Mouse (Mus musculus): ENCODE data around the gene Polr2e. TPM values are rescaled to one million over a fixed set of nuclear protein-coding genes. Genes with fewer than 3 reads are reported as not detected.

The Polr2e gene
- polyA plus RNA-seq, 1 experiment = 226 TPM

DNA sequence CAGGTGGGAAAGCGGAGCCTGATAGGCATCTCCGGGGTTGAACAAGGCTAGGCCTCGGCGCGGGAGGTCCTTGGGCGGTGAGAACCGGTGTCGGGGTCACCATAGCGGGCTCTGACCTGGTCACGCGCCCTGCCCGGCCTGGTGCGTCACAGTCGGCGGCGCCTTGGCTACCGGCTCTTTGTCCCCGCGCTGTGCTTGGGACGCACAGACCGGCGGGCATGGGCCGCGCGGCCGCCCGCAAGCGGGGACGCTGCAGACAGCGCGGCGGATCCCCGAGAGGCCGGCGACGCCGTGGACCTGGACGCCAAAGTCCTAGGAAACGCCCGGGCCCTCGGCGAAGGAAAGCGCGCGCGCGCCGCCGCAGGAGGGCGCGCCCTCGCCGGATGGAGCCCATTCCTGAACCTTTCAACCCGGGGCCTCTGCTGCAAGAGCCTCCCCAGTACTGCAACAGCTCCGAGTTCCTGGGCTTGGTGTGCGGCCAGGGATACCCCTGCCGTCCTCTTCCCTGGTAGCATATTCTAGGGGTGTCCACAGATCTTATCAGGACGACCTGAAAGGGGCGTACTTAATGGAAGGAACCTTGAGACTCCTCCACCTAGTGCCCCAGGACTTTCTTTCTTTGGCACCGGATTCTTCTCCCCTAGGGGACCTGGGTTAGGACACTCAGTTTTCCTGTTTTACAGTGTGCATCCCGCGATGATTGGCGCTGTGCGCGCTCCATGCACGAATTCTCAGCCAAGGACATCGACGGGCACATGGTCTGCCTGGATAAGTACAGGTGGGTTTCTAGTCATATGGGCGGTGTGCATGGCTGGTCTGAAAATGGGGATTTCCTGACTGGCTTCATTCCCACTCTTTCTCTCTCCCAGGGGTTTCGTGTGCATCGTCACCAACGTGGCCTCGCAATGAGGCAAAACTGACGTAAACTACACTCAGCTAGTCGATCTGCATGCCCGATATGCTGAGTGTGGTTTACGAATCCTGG, 14.5 kb upstream of the Polr2e start:
- peaks cover 19% of the 10 kb centered on the region for H3K36me3 ChIP-seq (ENCODE audit: control insufficient read depth, insufficient read depth, low read length)
- H3K4me1 ChIP-seq (replicated peaks; ENCODE audit: control insufficient read depth, insufficient read depth, low read length) = peaks cover 35% of the 10 kb centered on the region

DNA sequence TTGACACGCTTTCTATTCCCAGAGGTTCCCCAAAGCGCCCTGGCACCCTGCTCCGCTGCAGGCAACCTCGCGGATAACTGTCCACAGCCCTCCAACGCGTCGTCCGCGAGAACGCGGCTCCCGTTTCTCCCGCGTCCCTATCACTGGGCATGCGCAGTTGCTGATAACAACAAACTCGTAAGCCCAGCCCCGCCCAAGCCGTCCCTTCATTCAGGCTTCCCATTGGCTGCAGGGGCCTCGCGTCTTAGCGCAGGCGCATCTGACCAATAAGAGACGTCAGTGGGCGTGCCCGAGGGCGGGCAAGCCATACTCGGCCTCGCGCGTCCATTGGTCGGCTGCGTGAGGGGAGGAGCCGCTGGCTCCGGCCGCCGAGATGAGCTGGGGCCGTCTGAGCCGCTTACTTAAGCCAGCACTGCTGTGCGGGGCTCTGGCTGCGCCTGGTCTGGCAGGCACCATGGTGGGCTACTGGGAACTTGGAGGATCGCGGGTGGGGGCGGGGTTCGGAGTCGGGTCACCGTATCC, 13.7 kb upstream of the Polr2e start:
- Histone ChIP-seq H3K4me1 (replicated peaks; ENCODE audit: control insufficient read depth, insufficient read depth, low read length) (peaks cover 35% of the 10 kb centered on the region), H3K27ac (ENCODE audit: control insufficient read depth, insufficient read depth, low read length) (peak overlapping the region; percentile 51), H3K36me3 (ENCODE audit: control insufficient read depth, insufficient read depth, low read length) (peaks cover 19% of the 10 kb centered on the region), H3K4me3 (ENCODE audit: control insufficient read depth, insufficient read depth, low read length) (peak overlapping the region; percentile 73), H3K27me3 (ENCODE audit: control insufficient read depth, insufficient read depth, low read length) (no peaks in the 10 kb centered on the region)
- under 1% methylated on average over 47 of the region's 47 CpGs for WGBS
- DNase-seq = peak; percentile 99
- TF ChIP-seq CTCF (IDR thresholded peaks at IDR 0.05; ENCODE audit: borderline replicate concordance, control insufficient read depth, extremely low read depth, insufficient read depth, low read length, poor library complexity) = 0 out of 2 replicates have a peak, but pooled peaks have one; percentile 34
- peak; percentile 98 for TF ChIP-seq POLR2A (IDR thresholded peaks at IDR 0.05; ENCODE audit: control insufficient read depth, extremely low read depth, insufficient read depth, low read length, poor library complexity)

More for the DNA sequence above, 14.5 kb upstream of the Polr2e start:
- WGBS = under 1% methylated on average over 77 of the region's 77 CpGs
- DNase-seq = peak; percentile 71
- Histone ChIP-seq H3K27me3 (ENCODE audit: control insufficient read depth, insufficient read depth, low read length) (no peaks in the 10 kb centered on the region), H3K4me3 (ENCODE audit: control insufficient read depth, insufficient read depth, low read length) (peak overlapping the region; percentile 73), H3K27ac (ENCODE audit: control insufficient read depth, insufficient read depth, low read length) (peak overlapping the region; percentile 40)
- TF ChIP-seq CTCF (IDR thresholded peaks at IDR 0.05; ENCODE audit: borderline replicate concordance, control insufficient read depth, extremely low read depth, insufficient read depth, low read length, poor library complexity) (peak; percentile 54; the same call in 1 of the 2 replicates), POLR2A (IDR thresholded peaks at IDR 0.05; ENCODE audit: control insufficient read depth, extremely low read depth, insufficient read depth, low read length, poor library complexity) (0 out of 2 replicates have a peak, but pooled peaks have one; percentile 3)

DNA sequence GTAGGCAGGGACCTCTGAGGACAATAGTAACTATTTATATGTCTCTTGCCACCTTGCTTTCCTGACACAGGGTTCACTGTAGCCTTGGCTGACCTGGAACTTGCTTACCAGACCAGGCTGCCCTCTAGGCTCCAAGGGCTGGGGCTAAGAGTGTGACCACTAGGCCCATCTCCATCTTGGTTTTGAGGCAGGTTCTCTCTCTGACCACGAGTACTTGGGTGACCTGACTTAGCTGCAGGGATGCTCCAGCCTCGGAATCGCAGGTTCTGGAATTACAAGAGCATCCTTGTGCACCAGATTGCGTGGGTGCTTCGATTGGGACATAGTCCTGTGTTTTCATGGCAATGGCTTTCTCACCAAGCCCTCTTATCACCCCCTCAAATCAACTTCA, 12.8 kb upstream of the Polr2e start:
- no peak for TF ChIP-seq POLR2A (IDR thresholded peaks at IDR 0.05; ENCODE audit: control insufficient read depth, extremely low read depth, insufficient read depth, low read length, poor library complexity)
- TF ChIP-seq CTCF (IDR thresholded peaks at IDR 0.05; ENCODE audit: borderline replicate concordance, control insufficient read depth, extremely low read depth, insufficient read depth, low read length, poor library complexity) = no peak
- Histone ChIP-seq H3K36me3 (ENCODE audit: control insufficient read depth, insufficient read depth, low read length) (peaks cover 12% of the 10 kb centered on the region; the same call in 1 of the 2 replicates), H3K4me3 (ENCODE audit: control insufficient read depth, insufficient read depth, low read length) (no peak overlapping the region), H3K27me3 (ENCODE audit: control insufficient read depth, insufficient read depth, low read length) (no peaks in the 10 kb centered on the region), H3K27ac (ENCODE audit: control insufficient read depth, insufficient read depth, low read length) (peak overlapping the region; percentile 70), H3K4me1 (replicated peaks; ENCODE audit: control insufficient read depth, insufficient read depth, low read length) (peaks cover 35% of the 10 kb centered on the region)
- 84% methylated on average over 5 of the region's 5 CpGs for WGBS
- no peak for DNase-seq

DNA sequence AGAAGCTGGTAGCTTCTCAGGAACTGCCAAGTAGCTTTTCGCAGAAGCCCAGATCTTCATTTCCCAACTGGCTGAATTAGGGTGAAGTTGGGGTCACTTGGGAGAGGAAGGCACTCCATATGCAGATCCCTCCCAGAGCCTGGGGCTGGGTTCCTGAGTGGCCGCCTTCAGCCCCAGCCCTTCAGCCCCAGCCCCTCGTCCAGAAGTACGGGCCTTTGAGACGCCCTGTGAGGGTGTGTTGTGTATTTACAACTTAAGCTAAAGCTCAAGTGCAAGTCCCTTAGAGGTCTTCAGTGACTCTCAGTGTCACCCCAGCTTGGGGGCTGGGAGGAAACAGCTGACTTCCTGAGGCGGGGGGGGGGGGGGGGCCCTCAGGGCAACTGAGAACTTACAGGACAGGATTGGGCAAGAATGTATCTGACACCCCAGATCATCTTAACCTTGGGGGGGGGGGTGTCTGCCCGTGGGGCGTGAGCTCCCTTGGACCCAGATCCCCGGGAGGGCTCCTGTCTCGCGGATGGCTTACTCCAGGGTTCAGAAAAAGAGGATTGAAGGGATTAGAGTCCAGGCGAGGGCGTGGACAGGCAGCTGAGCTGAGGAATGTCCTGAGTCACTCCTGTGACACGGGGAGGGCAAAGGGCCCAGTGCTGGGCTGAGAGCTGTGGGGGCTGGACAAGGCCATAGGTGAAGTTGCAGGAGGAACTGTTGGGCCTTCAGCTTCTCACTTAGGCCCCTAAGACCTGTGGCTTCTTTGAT, 12.2 kb upstream of the Polr2e start:
- DNase-seq = peak; percentile 39
- TF ChIP-seq POLR2A (IDR thresholded peaks at IDR 0.05; ENCODE audit: control insufficient read depth, extremely low read depth, insufficient read depth, low read length, poor library complexity) (no peak), CTCF (IDR thresholded peaks at IDR 0.05; ENCODE audit: borderline replicate concordance, control insufficient read depth, extremely low read depth, insufficient read depth, low read length, poor library complexity) (no peak)
- Histone ChIP-seq H3K27me3 (ENCODE audit: control insufficient read depth, insufficient read depth, low read length) (no peaks in the 10 kb centered on the region), H3K36me3 (ENCODE audit: control insufficient read depth, insufficient read depth, low read length) (peaks cover 8% of the 10 kb centered on the region; the same call in 1 of the 2 replicates), H3K4me3 (ENCODE audit: control insufficient read depth, insufficient read depth, low read length) (0 out of 2 replicates have a peak overlapping the region, but pooled peaks have one; percentile 2), H3K4me1 (replicated peaks; ENCODE audit: control insufficient read depth, insufficient read depth, low read length) (peaks cover 35% of the 10 kb centered on the region), H3K27ac (ENCODE audit: control insufficient read depth, insufficient read depth, low read length) (peak overlapping the region; percentile 93)
- WGBS = 24% methylated on average over 14 of the region's 14 CpGs

- Histone ChIP-seq H3K4me1 (replicated peaks; ENCODE audit: control insufficient read depth, insufficient read depth, low read length) (peaks cover 35% of the 10 kb centered on the region), H3K27ac (ENCODE audit: control insufficient read depth, insufficient read depth, low read length) (peak overlapping the region; percentile 93), H3K27me3 (ENCODE audit: control insufficient read depth, insufficient read depth, low read length) (no peaks in the 10 kb centered on the region), H3K36me3 (ENCODE audit: control insufficient read depth, insufficient read depth, low read length) (0 out of 2 replicates have a peak, but pooled peaks cover 3% of the 10 kb centered on the region), H3K4me3 (ENCODE audit: control insufficient read depth, insufficient read depth, low read length) (no peak overlapping the region)
- DNase-seq = no peak
- no peak for TF ChIP-seq POLR2A (IDR thresholded peaks at IDR 0.05; ENCODE audit: control insufficient read depth, extremely low read depth, insufficient read depth, low read length, poor library complexity)
- no peak for TF ChIP-seq CTCF (IDR thresholded peaks at IDR 0.05; ENCODE audit: borderline replicate concordance, control insufficient read depth, extremely low read depth, insufficient read depth, low read length, poor library complexity)
- 86% methylated on average over 15 of the region's 15 CpGs for WGBS
Observed at GRCm38 (mm10) chr10:80050885-80051617, 11.5 kb upstream of the Polr2e start.

Measured in thymus, adult 2 months (tissue).